Mouse (Mus musculus) neural tube, embryonic 15.5 days (tissue): Measurements from ENCODE around the gene Hspb7. TPM values are rescaled to one million over a fixed set of nuclear protein-coding genes. Genes with fewer than 3 reads are reported as not detected.

Source experiments
- ATAC-seq: fragments of 200-750 bp; cut with Nextera tagmentation; 2 replicates; pipeline ENCODE4 v1.8.0; 2017; ENCODE audit warnings: mild to moderate bottlenecking, moderate TSS enrichment, moderate library complexity; ENCODE audit not compliant: low FRiP score
- H3K27ac ChIP-seq: fragments of 300-500 bp; sonication (generic); replicated peaks from 2 replicates; pipeline ENCODE4 v1.5.1; 2015; ENCODE audit warnings: mild to moderate bottlenecking, inconsistent platforms
- H3K27me3 ChIP-seq: fragments of 300-500 bp; sonication (generic); replicated peaks from 2 replicates; pipeline ENCODE4 v1.6.1; 2015; ENCODE audit warnings: inconsistent platforms
- H3K36me3 ChIP-seq: fragments of 300-500 bp; sonication (generic); 2 replicates; pipeline ENCODE4 v1.6.1; 2015; ENCODE audit warnings: inconsistent platforms
- H3K4me1 ChIP-seq: fragments of 300-500 bp; sonication (generic); 2 replicates; pipeline ENCODE4 v1.6.1; 2015; ENCODE audit warnings: inconsistent platforms
- H3K4me2 ChIP-seq: fragments of 300-500 bp; sonication (generic); 2 replicates; pipeline ENCODE4 v1.6.1; 2015; ENCODE audit warnings: inconsistent platforms, mild to moderate bottlenecking, moderate library complexity
- H3K4me3 ChIP-seq: fragments of 300-500 bp; sonication (generic); replicated peaks from 2 replicates; pipeline ENCODE4 v1.5.1; 2015; ENCODE audit warnings: mild to moderate bottlenecking, inconsistent platforms
- H3K9ac ChIP-seq: fragments of 300-500 bp; sonication (generic); replicated peaks from 2 replicates; pipeline ENCODE4 v1.6.1; 2015; ENCODE audit warnings: mild to moderate bottlenecking, inconsistent platforms
- H3K9me3 ChIP-seq: fragments of 300-500 bp; sonication (generic); replicated peaks from 2 replicates; pipeline ENCODE4 v1.6.1; 2016; ENCODE audit warnings: inconsistent platforms
- WGBS: fragments of 180-500 bp; shearing (Covaris S2); methylation state at CpG from one replicate; pipeline ENCODE4 v1.1.7; 2015; ENCODE audit warnings: mixed read lengths; 5-methylcytosine and 5-hydroxymethylcytosine counted together
- polyA plus RNA-seq: library from polyadenylated mRNA; unstranded; fragments of >200 nt; fragmentation: Nextera tagmentation; extraction: Ambion mirVana; gene quantifications from 2 replicates; pipeline ENCODE4 v1.2.1, GENCODE M21; 2015

The Hspb7 gene
- polyA plus RNA-seq, 1 experiment from 2014 or later: 0.31 TPM

DNA sequence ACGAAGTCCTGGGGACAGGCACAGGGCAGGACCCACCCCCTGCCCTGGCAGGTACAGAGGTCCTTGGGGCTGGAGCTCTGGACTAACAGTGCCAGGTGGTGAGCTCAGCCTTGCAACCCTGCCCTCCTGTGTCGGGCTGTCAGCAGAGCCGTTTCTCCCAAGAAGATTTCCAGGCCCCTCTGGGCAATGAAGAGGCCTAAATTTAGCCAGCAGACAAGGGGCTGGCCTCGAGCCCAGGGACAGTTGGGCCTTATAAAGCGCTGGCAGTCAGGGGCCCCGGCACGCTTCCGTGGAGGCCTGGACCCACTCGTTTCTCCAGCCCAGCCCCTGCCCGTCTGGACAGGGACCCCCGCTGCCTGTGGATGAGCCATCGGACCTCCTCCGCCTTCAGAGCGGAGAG, 844 bp downstream of the Hspb7 start:
- peaks cover 24% of the 10 kb centered on the region for H3K4me1 ChIP-seq
- H3K4me2 ChIP-seq: no peak overlapping the region
- H3K9me3 ChIP-seq: no peaks in the 10 kb centered on the region
- no peaks in the 10 kb centered on the region for H3K27me3 ChIP-seq
- no peak overlapping the region for H3K9ac ChIP-seq
- 56% methylated on average over 14 of the region's 14 CpGs for WGBS
- no peak for ATAC-seq
- H3K4me3 ChIP-seq: no peak overlapping the region
- H3K36me3 ChIP-seq: no peaks in the 10 kb centered on the region
- H3K27ac ChIP-seq: no peak overlapping the region

DNA sequence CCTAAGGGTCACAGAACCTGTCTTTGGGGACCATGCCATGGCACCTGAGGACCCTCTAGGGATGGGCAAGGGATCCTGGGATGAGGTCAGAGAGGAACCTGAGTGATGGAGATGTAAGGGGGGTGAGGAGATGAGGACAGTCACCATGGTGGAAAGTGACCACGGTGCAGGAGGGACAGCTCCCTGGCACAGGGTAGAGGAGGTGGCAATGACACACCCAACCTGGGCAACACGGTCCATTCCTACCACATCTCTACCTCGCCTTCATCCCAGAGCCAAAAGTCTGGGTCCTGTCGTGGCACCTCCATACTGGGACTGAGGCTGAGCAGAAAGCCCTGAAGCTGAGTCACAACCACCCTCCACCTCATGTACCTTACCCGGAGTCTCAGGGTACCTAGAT, 2.3 kb downstream of the Hspb7 start:
- Histone ChIP-seq H3K27me3 (peaks cover 8% of the 10 kb centered on the region; the same call in 1 of the 2 replicates), H3K9me3 (no peaks in the 10 kb centered on the region), H3K4me2 (no peak overlapping the region), H3K4me3 (no peak overlapping the region), H3K27ac (no peak overlapping the region), H3K36me3 (no peaks in the 10 kb centered on the region), H3K9ac (no peak overlapping the region), H3K4me1 (peaks cover 27% of the 10 kb centered on the region)
- no peak for ATAC-seq
- 90% methylated on average over 5 of the region's 5 CpGs for WGBS

- Histone ChIP-seq H3K9me3 (no peaks in the 10 kb centered on the region), H3K36me3 (no peaks in the 10 kb centered on the region), H3K4me1 (peaks cover 27% of the 10 kb centered on the region), H3K27me3 (peaks cover 8% of the 10 kb centered on the region; the same call in 1 of the 2 replicates), H3K4me3 (no peak overlapping the region), H3K9ac (no peak overlapping the region), H3K27ac (no peak overlapping the region), H3K4me2 (no peak overlapping the region)
- no peak for ATAC-seq
- 83% methylated on average over 5 of the region's 5 CpGs for WGBS
Measured at GRCm38 (mm10) chr4:141423288-141423687, 2.7 kb downstream of the Hspb7 start.

- H3K27ac ChIP-seq: no peak overlapping the region
- H3K27me3 ChIP-seq: peaks cover 8% of the 10 kb centered on the region; the same call in 1 of the 2 replicates
- H3K36me3 ChIP-seq: no peaks in the 10 kb centered on the region
- H3K4me1 ChIP-seq: peaks cover 27% of the 10 kb centered on the region
- ATAC-seq: no peak
- WGBS: 90% methylated on average over 13 of the region's 13 CpGs
- H3K9ac ChIP-seq: no peak overlapping the region
- no peaks in the 10 kb centered on the region for H3K9me3 ChIP-seq
- no peak overlapping the region for H3K4me3 ChIP-seq
- H3K4me2 ChIP-seq: no peak overlapping the region
Measured at GRCm38 (mm10) chr4:141423691-141424431, 3.3 kb downstream of the Hspb7 start.

GRCm38 (mm10) chr4:141425484-141426479, 5.2 kb downstream of the Hspb7 start:
- Histone ChIP-seq H3K4me1 (peaks cover 25% of the 10 kb centered on the region), H3K4me2 (peak overlapping the region; percentile 86), H3K9me3 (no peaks in the 10 kb centered on the region), H3K27ac (peak overlapping the region; percentile 72), H3K27me3 (peaks cover 8% of the 10 kb centered on the region; the same call in 1 of the 2 replicates), H3K9ac (peak overlapping the region; percentile 66), H3K4me3 (peak overlapping the region; percentile 54), H3K36me3 (no peaks in the 10 kb centered on the region)
- 5% methylated on average over 36 of the region's 36 CpGs for WGBS
- ATAC-seq: peak; percentile 97

DNA sequence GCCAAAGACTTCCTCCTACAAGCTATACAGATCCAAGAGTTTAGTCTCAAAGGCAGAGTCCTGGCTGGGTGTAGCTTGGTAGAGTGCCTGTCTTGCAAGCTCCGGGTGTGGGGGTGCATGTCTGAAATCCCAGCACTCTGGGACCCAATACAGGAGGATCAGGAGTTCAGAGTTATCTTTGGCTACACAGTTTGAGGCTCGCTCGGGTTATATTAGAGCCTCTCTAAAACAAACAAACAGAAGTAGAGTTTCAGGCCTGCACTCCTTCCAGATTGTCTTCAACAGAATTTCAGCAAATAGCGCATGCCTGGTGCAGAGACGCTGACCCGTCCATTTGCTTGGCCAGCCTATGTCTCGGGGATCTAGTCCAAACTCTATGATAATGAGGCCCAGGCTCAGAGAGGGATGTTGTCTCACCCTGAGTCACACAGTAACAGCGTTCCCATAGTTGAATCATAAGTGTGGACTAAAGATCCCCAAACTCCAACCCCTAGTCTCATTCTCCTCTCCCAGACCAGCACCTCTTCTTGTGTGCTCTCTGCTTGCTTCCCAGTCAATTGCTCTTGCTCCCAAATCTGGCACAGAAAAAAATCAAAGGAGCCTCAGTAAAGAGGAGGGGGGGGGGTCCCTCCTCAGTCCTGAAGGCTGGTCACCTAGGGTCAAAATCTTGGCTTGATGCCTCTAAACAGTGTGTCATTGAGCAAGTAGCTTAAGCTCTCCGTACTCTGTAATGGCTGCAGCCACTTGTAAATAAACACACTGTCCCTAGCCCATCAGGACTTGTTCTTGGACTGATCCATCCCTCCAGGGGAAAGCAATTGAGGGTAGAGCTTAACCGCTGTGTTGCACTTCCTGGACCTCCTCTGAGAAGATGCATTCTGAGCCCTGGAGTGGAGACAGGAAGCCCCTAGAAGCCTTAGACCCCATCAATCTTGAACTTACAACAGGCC, 6.5 kb downstream of the Hspb7 start:
- H3K4me2 ChIP-seq: peak overlapping the region; percentile 86; the same call in 1 of the 2 replicates

GRCm38 (mm10) chr4:141427921-141428320, 7.3 kb downstream of the Hspb7 start:
- H3K4me2 ChIP-seq: no peak overlapping the region
- no peak for ATAC-seq
- no peak overlapping the region for H3K27ac ChIP-seq
- H3K9me3 ChIP-seq: no peaks in the 10 kb centered on the region
- WGBS: 88% methylated on average over 13 of the region's 13 CpGs
- peaks cover 8% of the 10 kb centered on the region; the same call in 1 of the 2 replicates for H3K27me3 ChIP-seq
- H3K4me3 ChIP-seq: no peak overlapping the region
- H3K36me3 ChIP-seq: no peaks in the 10 kb centered on the region
- H3K4me1 ChIP-seq: peaks cover 20% of the 10 kb centered on the region
- no peak overlapping the region for H3K9ac ChIP-seq

More for the DNA sequence above, 6.5 kb downstream of the Hspb7 start:
- Histone ChIP-seq H3K9ac (no peak overlapping the region), H3K4me1 (peaks cover 20% of the 10 kb centered on the region), H3K4me3 (no peak overlapping the region), H3K9me3 (no peaks in the 10 kb centered on the region), H3K27ac (no peak overlapping the region), H3K36me3 (no peaks in the 10 kb centered on the region), H3K27me3 (peaks cover 8% of the 10 kb centered on the region; the same call in 1 of the 2 replicates)
- ATAC-seq: no peak
- WGBS: 83% methylated on average over 10 of the region's 10 CpGs

- peaks cover 20% of the 10 kb centered on the region for H3K4me1 ChIP-seq
- no peak overlapping the region for H3K4me2 ChIP-seq
- peaks cover 8% of the 10 kb centered on the region; the same call in 1 of the 2 replicates for H3K27me3 ChIP-seq
- H3K9me3 ChIP-seq: no peaks in the 10 kb centered on the region
- no peaks in the 10 kb centered on the region for H3K36me3 ChIP-seq
- ATAC-seq: no peak
- no peak overlapping the region for H3K4me3 ChIP-seq
- 79% methylated on average over 6 of the region's 6 CpGs for WGBS
- no peak overlapping the region for H3K27ac ChIP-seq
- no peak overlapping the region for H3K9ac ChIP-seq
Measured at GRCm38 (mm10) chr4:141429381-141429780, 8.8 kb downstream of the Hspb7 start.

GRCm38 (mm10) chr4:141429847-141430246, 9.3 kb downstream of the Hspb7 start:
- peaks cover 19% of the 10 kb centered on the region for H3K4me1 ChIP-seq
- no peaks in the 10 kb centered on the region for H3K36me3 ChIP-seq
- H3K27me3 ChIP-seq: peaks cover 8% of the 10 kb centered on the region; the same call in 1 of the 2 replicates
- H3K4me2 ChIP-seq: no peak overlapping the region
- H3K27ac ChIP-seq: no peak overlapping the region
- H3K9me3 ChIP-seq: no peaks in the 10 kb centered on the region
- 52% methylated on average over 9 of the region's 9 CpGs for WGBS
- no peak overlapping the region for H3K9ac ChIP-seq
- no peak overlapping the region for H3K4me3 ChIP-seq
- no peak for ATAC-seq

GRCm38 (mm10) chr4:141430997-141431396, 10.4 kb downstream of the Hspb7 start:
- WGBS: 49% methylated on average over 9 of the region's 9 CpGs
- no peaks in the 10 kb centered on the region for H3K9me3 ChIP-seq
- no peak for ATAC-seq
- H3K36me3 ChIP-seq: no peaks in the 10 kb centered on the region
- no peak overlapping the region for H3K4me2 ChIP-seq
- no peak overlapping the region for H3K9ac ChIP-seq
- H3K27ac ChIP-seq: no peak overlapping the region
- no peak overlapping the region for H3K4me3 ChIP-seq
- H3K27me3 ChIP-seq: peaks cover 8% of the 10 kb centered on the region; the same call in 1 of the 2 replicates
- peaks cover 7% of the 10 kb centered on the region for H3K4me1 ChIP-seq

GRCm38 (mm10) chr4:141432666-141433065, 12.1 kb downstream of the Hspb7 start:
- H3K4me3 ChIP-seq: no peak overlapping the region
- no peak overlapping the region for H3K27ac ChIP-seq
- H3K4me1 ChIP-seq: no peaks in the 10 kb centered on the region
- no peak for ATAC-seq
- H3K9ac ChIP-seq: no peak overlapping the region
- no peaks in the 10 kb centered on the region for H3K36me3 ChIP-seq
- no peaks in the 10 kb centered on the region for H3K27me3 ChIP-seq
- H3K9me3 ChIP-seq: no peaks in the 10 kb centered on the region
- no peak overlapping the region for H3K4me2 ChIP-seq
- 58% methylated on average over 14 of the region's 14 CpGs for WGBS
